Mouse (Mus musculus): Measurements from ENCODE around the gene Arl15. TPM values are rescaled to one million over a fixed set of nuclear protein-coding genes. Genes with fewer than 3 reads are reported as not detected.
A peak's percentile ranks its signal among the peaks of the same experiment; 100 is the strongest.

Gene Arl15
- polyA plus RNA-seq, 1 experiment from 2014 or later, result 3.7 TPM

GRCm38 (mm10) chr13:113794705-113795655 lies 675 bp downstream of the Arl15 start:
- H3K9ac ChIP-seq (ENCODE audit: low read length), result peak overlapping the region; percentile 91
- H3K4me2 ChIP-seq (replicated peaks; ENCODE audit: low read depth), result peak overlapping the region; percentile 77
- H3K4me3 ChIP-seq (ENCODE audit: low read depth, low read length), result peak overlapping the region; percentile 82
- peak overlapping the region; percentile 89 for H3K27ac ChIP-seq (replicated peaks)
- no peaks in the 10 kb centered on the region; the same call in 1 of the 2 replicates for H3K4me1 ChIP-seq (replicated peaks; ENCODE audit: control insufficient read depth, insufficient read depth)
- DNase-seq (ENCODE audit: low spot score) (peak; percentile 55), ATAC-seq (ENCODE audit: low FRiP score, low TSS enrichment) (peak; percentile 52)
- TF ChIP-seq EP300 (optimal IDR thresholded peaks at IDR 0.05) (no peak), CTCF (IDR thresholded peaks at IDR 0.05; ENCODE audit: low read depth) (no peak)
- no peaks in the 10 kb centered on the region for H3K27me3 ChIP-seq (ENCODE audit: control insufficient read depth, insufficient read depth, low read length)
- WGBS, result under 1% methylated on average over 50 of the region's 52 CpGs
- no peaks in the 10 kb centered on the region for H3K36me3 ChIP-seq (ENCODE audit: control insufficient read depth, insufficient read depth, low read length)
- H3K9me3 ChIP-seq (ENCODE audit: control insufficient read depth, low read length), result no peaks in the 10 kb centered on the region

- DNase-seq (ENCODE audit: low spot score) (no peak), ATAC-seq (ENCODE audit: low FRiP score, low TSS enrichment) (no peak)
- Histone ChIP-seq H3K27me3 (ENCODE audit: control insufficient read depth, insufficient read depth, low read length) (no peaks in the 10 kb centered on the region), H3K4me1 (replicated peaks; ENCODE audit: control insufficient read depth, insufficient read depth) (no peaks in the 10 kb centered on the region; the same call in 1 of the 2 replicates), H3K36me3 (ENCODE audit: control insufficient read depth, insufficient read depth, low read length) (no peaks in the 10 kb centered on the region), H3K9ac (ENCODE audit: low read length) (no peak overlapping the region), H3K27ac (replicated peaks) (no peak overlapping the region), H3K4me3 (ENCODE audit: low read depth, low read length) (no peak overlapping the region), H3K4me2 (replicated peaks; ENCODE audit: low read depth) (no peak overlapping the region), H3K9me3 (ENCODE audit: control insufficient read depth, low read length) (no peaks in the 10 kb centered on the region)
- WGBS, result 63% methylated on average over 6 of the region's 6 CpGs
- TF ChIP-seq CTCF (IDR thresholded peaks at IDR 0.05; ENCODE audit: low read depth) (no peak), EP300 (optimal IDR thresholded peaks at IDR 0.05) (no peak)
These were observed 3.1 kb downstream of the Arl15 start for GRCm38 (mm10) chr13:113797378-113797777.

- no peak for DNase-seq (ENCODE audit: low spot score)
- H3K27ac ChIP-seq (replicated peaks), result no peak overlapping the region
- TF ChIP-seq CTCF (IDR thresholded peaks at IDR 0.05; ENCODE audit: low read depth), result no peak
- TF ChIP-seq EP300 (optimal IDR thresholded peaks at IDR 0.05), result no peak
- no peak overlapping the region for H3K4me2 ChIP-seq (replicated peaks; ENCODE audit: low read depth)
- no peaks in the 10 kb centered on the region for H3K36me3 ChIP-seq (ENCODE audit: control insufficient read depth, insufficient read depth, low read length)
- no peak overlapping the region for H3K9ac ChIP-seq (ENCODE audit: low read length)
- ATAC-seq (ENCODE audit: low FRiP score, low TSS enrichment), result no peak
- no peaks in the 10 kb centered on the region for H3K27me3 ChIP-seq (ENCODE audit: control insufficient read depth, insufficient read depth, low read length)
- 72% methylated on average over 4 of the region's 4 CpGs for WGBS
- no peaks in the 10 kb centered on the region for H3K9me3 ChIP-seq (ENCODE audit: control insufficient read depth, low read length)
- no peaks in the 10 kb centered on the region; the same call in 1 of the 2 replicates for H3K4me1 ChIP-seq (replicated peaks; ENCODE audit: control insufficient read depth, insufficient read depth)
- no peak overlapping the region for H3K4me3 ChIP-seq (ENCODE audit: low read depth, low read length)
These were observed 5.1 kb downstream of the Arl15 start for GRCm38 (mm10) chr13:113799361-113799760.

- Histone ChIP-seq H3K27me3 (ENCODE audit: control insufficient read depth, insufficient read depth, low read length) (no peaks in the 10 kb centered on the region), H3K4me1 (replicated peaks; ENCODE audit: control insufficient read depth, insufficient read depth) (no peaks in the 10 kb centered on the region; the same call in 1 of the 2 replicates), H3K4me3 (ENCODE audit: low read depth, low read length) (no peak overlapping the region), H3K9me3 (ENCODE audit: control insufficient read depth, low read length) (no peaks in the 10 kb centered on the region), H3K27ac (replicated peaks) (no peak overlapping the region), H3K36me3 (ENCODE audit: control insufficient read depth, insufficient read depth, low read length) (no peaks in the 10 kb centered on the region), H3K9ac (ENCODE audit: low read length) (no peak overlapping the region), H3K4me2 (replicated peaks; ENCODE audit: low read depth) (no peak overlapping the region)
- DNase-seq (ENCODE audit: low spot score) (no peak), ATAC-seq (ENCODE audit: low FRiP score, low TSS enrichment) (no peak)
- WGBS, result 95% methylated on average over 4 of the region's 4 CpGs
- TF ChIP-seq CTCF (IDR thresholded peaks at IDR 0.05; ENCODE audit: low read depth) (no peak), EP300 (optimal IDR thresholded peaks at IDR 0.05) (no peak)
These were observed 5.9 kb downstream of the Arl15 start for GRCm38 (mm10) chr13:113800246-113800645.

- H3K9ac ChIP-seq (ENCODE audit: low read length), result no peak overlapping the region
- no peak overlapping the region for H3K4me2 ChIP-seq (replicated peaks; ENCODE audit: low read depth)
- WGBS, result 86% methylated on average over 9 of the region's 9 CpGs
- no peak overlapping the region for H3K4me3 ChIP-seq (ENCODE audit: low read depth, low read length)
- no peaks in the 10 kb centered on the region for H3K9me3 ChIP-seq (ENCODE audit: control insufficient read depth, low read length)
- TF ChIP-seq EP300 (optimal IDR thresholded peaks at IDR 0.05) (no peak), CTCF (IDR thresholded peaks at IDR 0.05; ENCODE audit: low read depth) (no peak)
- ATAC-seq (ENCODE audit: low FRiP score, low TSS enrichment), result no peak
- H3K27me3 ChIP-seq (ENCODE audit: control insufficient read depth, insufficient read depth, low read length), result no peaks in the 10 kb centered on the region
- no peaks in the 10 kb centered on the region for H3K36me3 ChIP-seq (ENCODE audit: control insufficient read depth, insufficient read depth, low read length)
- H3K4me1 ChIP-seq (replicated peaks; ENCODE audit: control insufficient read depth, insufficient read depth), result no peaks in the 10 kb centered on the region
- no peak overlapping the region for H3K27ac ChIP-seq (replicated peaks)
- DNase-seq (ENCODE audit: low spot score), result no peak
These were observed 8.3 kb downstream of the Arl15 start for GRCm38 (mm10) chr13:113802571-113802970.

- no peak for TF ChIP-seq EP300 (optimal IDR thresholded peaks at IDR 0.05)
- TF ChIP-seq CTCF (IDR thresholded peaks at IDR 0.05; ENCODE audit: low read depth), result no peak
- 91% methylated on average over 2 of the region's 2 CpGs for WGBS
- Histone ChIP-seq H3K9ac (ENCODE audit: low read length) (no peak overlapping the region), H3K27me3 (ENCODE audit: control insufficient read depth, insufficient read depth, low read length) (no peaks in the 10 kb centered on the region), H3K36me3 (ENCODE audit: control insufficient read depth, insufficient read depth, low read length) (no peaks in the 10 kb centered on the region), H3K4me1 (replicated peaks; ENCODE audit: control insufficient read depth, insufficient read depth) (no peaks in the 10 kb centered on the region), H3K4me2 (replicated peaks; ENCODE audit: low read depth) (no peak overlapping the region), H3K4me3 (ENCODE audit: low read depth, low read length) (no peak overlapping the region), H3K27ac (replicated peaks) (no peak overlapping the region), H3K9me3 (ENCODE audit: control insufficient read depth, low read length) (no peaks in the 10 kb centered on the region)
- ATAC-seq (ENCODE audit: low FRiP score, low TSS enrichment), result no peak
- no peak for DNase-seq (ENCODE audit: low spot score)
These were observed 16.8 kb downstream of the Arl15 start for GRCm38 (mm10) chr13:113811141-113811540.
